Comparison of ENCODE assay signal across 10 mouse cellular contexts in genomic region chr16:34112490-34112889, GRCm38 (mm10).
DNase-seq lines count a peak whose midpoint lies in the region; TF ChIP-seq lines count a peak whose summit lies in the region.
"Had no signal": no experiment of that assay in that cellular context is flagged by ENCODE, and none has a peak within 500 bp of the region (broad histone marks: within the 10 kb centered on the region; RNA-seq: fewer than 3 reads in every experiment).

No protein-coding gene starts in this region.

- WGBS in liver, adult 2 months, result 71% methylated on average over 5 of the region's 5 CpGs

- H3K79me2 ChIP-seq in liver, adult 2 months (ENCODE audit: control insufficient read depth, insufficient read depth, low read length), result no peaks in the 10 kb centered on the region

- H3K36me3 ChIP-seq in liver, adult 2 months (ENCODE audit: control insufficient read depth, insufficient read depth, low read length), result no peaks in the 10 kb centered on the region
- H3K36me3 ChIP-seq: limb, embryonic 15.5 days had no signal

- no peak for TF ChIP-seq POLR2A in liver, adult 2 months (IDR thresholded peaks at IDR 0.05; ENCODE audit: extremely low read depth, insufficient read depth, low read length)

- H3K4me3 ChIP-seq in liver, adult 2 months (ENCODE audit: insufficient read depth, low read depth, low read length), result no peak overlapping the region
- H3K4me3 ChIP-seq: limb, embryonic 15.5 days had no signal

- H3K9ac ChIP-seq in liver, adult 2 months (ENCODE audit: low read depth, low read length), result no peak overlapping the region
- H3K9ac ChIP-seq: limb, embryonic 15.5 days had no signal

- H3K4me1 ChIP-seq in liver, adult 2 months (ENCODE audit: control insufficient read depth, insufficient read depth, low read length), result peaks cover 7% of the 10 kb centered on the region; the same call in 1 of the 2 replicates
- H3K4me1 ChIP-seq: limb, embryonic 15.5 days had no signal

- peak; percentile 90 for DNase-seq in heart, adult 11 months
- DNase-seq in heart, adult 9 months (ENCODE audit: low spot score in 2 of 2), result no peak
- DNase-seq in 3T3-L1 (ENCODE audit: low read depth, low spot score) (peak; percentile 66), adipocyte (ENCODE audit: low spot score) (peak; percentile 53)
- DNase-seq in liver, adult 2 months (ENCODE audit: extremely low read depth, low read depth, low spot score), result no peak
- DNase-seq in natural killer cell, adult 2 months (ENCODE audit: low spot score in 2 of 2), result no peak
- DNase-seq in left cerebral cortex, adult 11 months (ENCODE audit: low spot score), result no peak
- no peak for DNase-seq in frontal cortex, adult 2 months (ENCODE audit: extremely low spot score in 1 of 2, low spot score in 1 of 2)
- DNase-seq: right cerebral cortex, postnatal 4 days had no signal

- H3K27me3 ChIP-seq in liver, adult 2 months (ENCODE audit: control insufficient read depth, insufficient read depth, low read length), result no peaks in the 10 kb centered on the region
- H3K27me3 ChIP-seq: limb, embryonic 15.5 days had no signal

- H3K27ac ChIP-seq in liver, adult 2 months (replicated peaks; ENCODE audit: insufficient read depth, low read depth, low read length), result no peak overlapping the region
- H3K27ac ChIP-seq: limb, embryonic 15.5 days had no signal

- TF ChIP-seq CTCF in liver, adult 2 months (IDR thresholded peaks at IDR 0.05; ENCODE audit: low read depth, low read length), result peak; percentile 23

Comparison
In these comparisons a context has a peak if more than half of its experiments do, and no peak if none do; other contexts are left out.
1. DNase-seq: peak in heart, adult 11 months (single experiment), 3T3-L1 (single experiment) and adipocyte (single experiment); none in heart, adult 9 months (0 of 2), liver, adult 2 months (single experiment), natural killer cell, adult 2 months (0 of 2), left cerebral cortex, adult 11 months (single experiment) and frontal cortex, adult 2 months (0 of 2).